Mouse (Mus musculus) heart, embryonic 14.5 days (tissue): ENCODE measurements around the gene Cbx5. TPM values are rescaled to one million over a fixed set of nuclear protein-coding genes. Genes with fewer than 3 reads are reported as not detected.

ENCODE experiments used
- ATAC-seq: fragments of 200-750 bp; cut with Nextera tagmentation; 2 replicates; pipeline ENCODE4 v1.8.0; 2017; ENCODE audit warnings: low read depth, moderate TSS enrichment; ENCODE audit not compliant: insufficient number of reproducible peaks, insufficient read depth, low FRiP score
- H3K27ac ChIP-seq, 2 experiments: fragments of 200-500 bp in 1 of 2; fragments of 300-500 bp in 1 of 2; sonication (generic) in 1 of 2; replicated peaks in 1 of 2; 2 replicates each; pipeline ENCODE4 v1.5.1; 2012 to 2014; ENCODE audit warnings: low read depth in 2 of 2, low read length in 2 of 2, control low read depth in 1 of 2, mild to moderate bottlenecking in 1 of 2, mixed read lengths in 1 of 2; ENCODE audit not compliant: control insufficient read depth in 1 of 2, insufficient read depth in 1 of 2
- H3K27me3 ChIP-seq: fragments of 300-500 bp; sonication (generic); 2 replicates; pipeline ENCODE4 v1.6.1; 2014; ENCODE audit warnings: mild to moderate bottlenecking, low read length, control low read depth; ENCODE audit not compliant: control insufficient read depth, insufficient read depth
- H3K36me3 ChIP-seq: fragments of 300-500 bp; sonication (generic); 2 replicates; pipeline ENCODE4 v1.6.1; 2014; ENCODE audit warnings: mild to moderate bottlenecking, control low read depth, low read length, mixed read lengths; ENCODE audit not compliant: control insufficient read depth, insufficient read depth
- H3K4me1 ChIP-seq, 2 experiments: fragments of 200-500 bp in 1 of 2; fragments of 300-500 bp in 1 of 2; sonication (generic) in 1 of 2; 2 replicates each; pipeline ENCODE4 v1.6.1; 2012 to 2014; ENCODE audit warnings: low read length in 2 of 2, control low read depth in 1 of 2, mixed read lengths in 1 of 2; ENCODE audit not compliant: control insufficient read depth in 2 of 2, insufficient read depth in 2 of 2
- H3K4me2 ChIP-seq: fragments of 300-500 bp; sonication (generic); 2 replicates; pipeline ENCODE4 v1.6.1; 2014; ENCODE audit warnings: mild to moderate bottlenecking, low read length
- H3K4me3 ChIP-seq, 2 experiments: fragments of 200-500 bp in 1 of 2; fragments of 300-500 bp in 1 of 2; sonication (generic) in 1 of 2; 2 replicates each; pipeline ENCODE4 v1.5.1; 2012 to 2014; ENCODE audit warnings: low read length in 2 of 2, mild to moderate bottlenecking in 2 of 2, control low read depth in 1 of 2, low read depth in 1 of 2, moderate library complexity in 1 of 2; ENCODE audit not compliant: control insufficient read depth in 1 of 2, insufficient read depth in 1 of 2
- H3K9ac ChIP-seq: fragments of 300-500 bp; sonication (generic); 2 replicates; pipeline ENCODE4 v1.6.1; 2014; ENCODE audit warnings: mild to moderate bottlenecking, low read length
- H3K9me3 ChIP-seq: fragments of 300-500 bp; sonication (generic); 2 replicates; pipeline ENCODE4 v1.6.1; 2016; ENCODE audit warnings: low read length, control low read depth; ENCODE audit not compliant: control insufficient read depth
- WGBS: fragments of 180-500 bp; shearing (Covaris S2); extraction: QIAGEN DNeasy Blood & Tissue Kit; methylation state at CpG from one replicate; pipeline ENCODE4 v1.1.7; 2014; 5-methylcytosine and 5-hydroxymethylcytosine counted together
- polyA plus RNA-seq: library from polyadenylated mRNA; unstranded; fragments of >200 nt; fragmentation: Nextera tagmentation; extraction: Ambion mirVana; gene quantifications from 2 replicates; pipeline ENCODE4 v1.2.1, GENCODE M21; 2014

The Cbx5 gene
- polyA plus RNA-seq, 1 experiment from 2014 or later, result 105 TPM

- no peak for ATAC-seq
- no peak overlapping the region for H3K4me2 ChIP-seq
These were observed 61.5 kb downstream of the Cbx5 start for GRCm38 (mm10) chr15:103178137-103178536.

DNA sequence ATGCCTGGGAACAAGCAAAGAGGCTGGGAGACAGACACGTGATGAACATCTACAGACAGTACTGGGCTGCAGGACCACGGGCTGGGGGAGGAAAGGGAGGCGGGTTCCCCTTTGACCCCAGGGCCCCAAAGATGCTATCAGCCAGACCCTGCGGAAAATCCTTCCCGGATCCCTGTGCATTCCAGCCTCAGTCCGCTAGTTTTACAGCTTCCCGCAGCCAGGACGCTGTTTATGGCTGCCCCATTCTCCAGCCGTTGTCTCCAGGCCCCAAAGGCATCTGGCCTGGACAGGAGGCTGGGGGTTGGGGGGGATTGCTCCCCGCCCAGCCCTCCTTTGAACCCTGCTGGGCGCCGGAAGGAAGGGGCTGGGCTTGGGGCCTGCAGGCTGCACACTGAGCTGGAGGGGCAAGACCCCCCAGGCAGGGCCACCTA lies 62.0 kb downstream of the Cbx5 start:
- ATAC-seq, result no peak

More at GRCm38 (mm10) chr15:103178137-103178536, 61.5 kb downstream of the Cbx5 start:
- no peak overlapping the region for H3K4me3 ChIP-seq
- H3K9me3 ChIP-seq, result no peaks in the 10 kb centered on the region
- H3K9ac ChIP-seq, result no peak overlapping the region
- H3K36me3 ChIP-seq, result no peaks in the 10 kb centered on the region
- no peak overlapping the region for H3K27ac ChIP-seq
- H3K4me1 ChIP-seq, result peaks cover 7 to 10% of the 10 kb centered on the region in 2 experiments
- 10% methylated on average over 12 of the region's 12 CpGs for WGBS
- peaks cover 80% of the 10 kb centered on the region for H3K27me3 ChIP-seq

GRCm38 (mm10) chr15:103176874-103177421 lies 62.7 kb downstream of the Cbx5 start:
- peaks cover 92% of the 10 kb centered on the region for H3K27me3 ChIP-seq
- no peak overlapping the region for H3K4me3 ChIP-seq
- ATAC-seq, result peak; percentile 64

More for the DNA sequence above, 62.0 kb downstream of the Cbx5 start:
- H3K4me1 ChIP-seq, result peaks cover 3 to 6% of the 10 kb centered on the region in 2 experiments; a peak in 3 of 4 replicates
- peaks cover 85% of the 10 kb centered on the region for H3K27me3 ChIP-seq
- H3K36me3 ChIP-seq, result no peaks in the 10 kb centered on the region
- H3K9ac ChIP-seq, result no peak overlapping the region
- no peak overlapping the region for H3K27ac ChIP-seq
- 3% methylated on average over 12 of the region's 12 CpGs for WGBS
- H3K4me2 ChIP-seq, result no peak overlapping the region
- no peaks in the 10 kb centered on the region for H3K9me3 ChIP-seq
- H3K4me3 ChIP-seq, result no peak overlapping the region

DNA sequence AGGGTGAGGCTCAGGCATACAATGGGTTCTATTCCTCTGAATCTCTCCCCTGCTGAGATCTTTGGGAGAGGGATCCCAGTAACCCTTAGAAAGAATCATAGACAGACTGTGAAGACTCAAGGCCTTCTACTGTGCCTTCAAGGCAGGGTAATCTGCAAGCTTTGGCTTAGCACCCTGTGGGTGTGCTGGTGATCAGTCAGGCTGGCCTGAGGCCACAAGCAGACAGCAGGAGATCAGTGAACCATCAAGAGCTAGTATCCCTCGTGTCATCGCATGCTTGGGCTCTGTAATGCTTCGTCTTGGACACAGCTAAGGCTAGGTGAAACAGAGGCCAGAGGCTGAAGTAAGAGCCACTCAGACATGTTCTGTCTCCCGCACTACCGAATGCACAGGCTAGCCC lies 66.4 kb downstream of the Cbx5 start:
- H3K27ac ChIP-seq, result no peak overlapping the region
- H3K4me3 ChIP-seq, result no peak overlapping the region
- no peaks in the 10 kb centered on the region for H3K36me3 ChIP-seq
- H3K4me1 ChIP-seq, result peaks cover 11 to 21% of the 10 kb centered on the region in 2 experiments
- no peak for ATAC-seq
- H3K9me3 ChIP-seq, result no peaks in the 10 kb centered on the region
- no peak overlapping the region for H3K4me2 ChIP-seq
- 69% methylated on average over 5 of the region's 5 CpGs for WGBS
- H3K9ac ChIP-seq, result no peak overlapping the region
- peaks cover 93% of the 10 kb centered on the region for H3K27me3 ChIP-seq

More at GRCm38 (mm10) chr15:103176874-103177421, 62.7 kb downstream of the Cbx5 start:
- H3K4me1 ChIP-seq, result peaks cover 3% of the 10 kb centered on the region in 2 experiments; a peak in 2 of 4 replicates
- H3K36me3 ChIP-seq, result no peaks in the 10 kb centered on the region
- H3K27ac ChIP-seq, result no peak overlapping the region
- no peak overlapping the region for H3K4me2 ChIP-seq
- H3K9me3 ChIP-seq, result no peaks in the 10 kb centered on the region
- WGBS, result 2% methylated on average over 18 of the region's 18 CpGs
- H3K9ac ChIP-seq, result no peak overlapping the region

GRCm38 (mm10) chr15:103172537-103172936 lies 67.1 kb downstream of the Cbx5 start:
- Histone ChIP-seq H3K27me3 (peaks cover 94% of the 10 kb centered on the region), H3K36me3 (no peaks in the 10 kb centered on the region), H3K9me3 (no peaks in the 10 kb centered on the region), H3K4me3 (no peak overlapping the region), H3K9ac (no peak overlapping the region), H3K27ac (no peak overlapping the region), H3K4me2 (no peak overlapping the region), H3K4me1 (peaks cover 9 to 18% of the 10 kb centered on the region in 2 experiments)
- WGBS, result 7% methylated on average over 10 of the region's 10 CpGs
- ATAC-seq, result no peak

DNA sequence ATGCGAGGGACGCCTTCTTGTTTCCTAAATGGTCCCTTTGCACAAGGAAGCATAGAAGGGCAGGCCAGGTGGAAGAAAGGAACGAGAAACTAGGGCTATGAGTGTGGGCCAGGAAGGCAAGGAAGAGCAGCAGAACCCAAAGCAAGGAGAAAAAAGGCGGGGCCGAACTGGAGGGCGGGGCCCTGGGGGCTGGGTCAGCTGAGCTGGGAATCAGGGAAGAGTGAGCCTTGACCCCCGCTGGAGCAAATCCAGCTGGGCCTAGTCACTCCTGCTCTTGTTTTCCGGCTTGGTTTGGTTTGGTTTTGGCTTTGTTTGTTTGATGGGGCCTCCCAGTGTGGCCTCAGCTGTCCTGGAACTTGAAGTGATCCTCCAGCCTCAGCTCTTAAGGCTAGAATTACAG lies 68.3 kb downstream of the Cbx5 start:
- peaks cover 9 to 18% of the 10 kb centered on the region in 2 experiments for H3K4me1 ChIP-seq
- H3K4me2 ChIP-seq, result no peak overlapping the region
- no peak overlapping the region for H3K9ac ChIP-seq
- no peak overlapping the region for H3K4me3 ChIP-seq
- WGBS, result 14% methylated on average over 8 of the region's 8 CpGs
- no peaks in the 10 kb centered on the region for H3K9me3 ChIP-seq
- ATAC-seq, result no peak
- no peaks in the 10 kb centered on the region for H3K36me3 ChIP-seq
- H3K27me3 ChIP-seq, result peaks cover 100% of the 10 kb centered on the region
- H3K27ac ChIP-seq, result no peak overlapping the region

DNA sequence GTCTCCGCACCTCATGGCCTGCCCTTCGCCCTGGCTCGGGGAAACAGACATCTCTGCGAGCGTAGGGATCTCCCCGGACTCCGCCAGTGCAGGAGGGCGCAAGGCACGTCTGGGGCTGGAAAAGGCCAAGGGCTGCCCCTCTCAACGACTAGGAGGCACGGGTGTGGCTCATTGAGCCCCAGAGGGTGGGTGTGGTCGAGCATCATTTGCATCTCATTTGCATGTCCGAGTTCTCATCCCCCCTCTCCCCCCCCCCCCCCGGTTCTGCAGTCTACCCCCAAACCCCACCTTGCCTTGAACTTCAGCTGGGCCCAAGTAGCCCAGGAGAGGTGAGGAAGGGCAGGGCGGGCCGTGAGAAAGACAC lies 69.3 kb downstream of the Cbx5 start:
- Histone ChIP-seq H3K27ac (no peak overlapping the region), H3K4me3 (peak overlapping the region in 1 of 2 experiments; percentile 54; a peak in 2 of 4 replicates), H3K36me3 (no peaks in the 10 kb centered on the region), H3K4me2 (peak overlapping the region; percentile 94), H3K9ac (no peak overlapping the region), H3K9me3 (no peaks in the 10 kb centered on the region), H3K4me1 (peaks cover 9 to 19% of the 10 kb centered on the region in 2 experiments), H3K27me3 (peaks cover 98% of the 10 kb centered on the region)
- ATAC-seq, result no peak
- WGBS, result 9% methylated on average over 14 of the region's 16 CpGs
